Comparison of ENCODE assay signal across 13 mouse cellular contexts in genomic region chrX:12003539-12003938, GRCm38 (mm10).
DNase-seq lines count a peak whose midpoint lies in the region; ATAC-seq lines count a peak whose summit lies in the region.
"Had no signal": no experiment of that assay in that cellular context is flagged by ENCODE, and none has a peak within 500 bp of the region (broad histone marks: within the 10 kb centered on the region; RNA-seq: fewer than 3 reads in every experiment).

No protein-coding gene starts in this region.

- DNase-seq in forebrain, embryonic 10.5 days (ENCODE audit: extremely low spot score, low spot score): no peak
- DNase-seq in limb, embryonic 11.5 days (ENCODE audit: low spot score): no peak
- DNase-seq in frontal cortex, postnatal 25 days (ENCODE audit: low spot score in 2 of 2): no peak
- DNase-seq in cerebellum, postnatal 4 days (ENCODE audit: low spot score in 2 of 2): no peak
- DNase-seq: cerebellum, postnatal 25 days; right cerebral cortex, adult 18-20 months had no signal

- peak overlapping the region; percentile 76 for H3K27ac ChIP-seq in forebrain, embryonic 10.5 days
- no peak overlapping the region for H3K27ac ChIP-seq in forebrain, embryonic 15.5 days (replicated peaks)
- H3K27ac ChIP-seq in limb, embryonic 11.5 days (replicated peaks; ENCODE audit: low read depth, low read length): 0 out of 2 replicates have a peak overlapping the region, but pooled peaks have one; percentile 21
- H3K27ac ChIP-seq: hindbrain, embryonic 14.5 days; left cerebral cortex, adult 2 months had no signal

- WGBS in forebrain, embryonic 10.5 days: 0% methylated on average over 1 of the region's 1 CpGs
- 12% methylated on average over 1 of the region's 1 CpGs for WGBS in forebrain, embryonic 15.5 days
- WGBS in limb, embryonic 11.5 days: 0% methylated on average over 1 of the region's 1 CpGs

- no peak overlapping the region for H3K4me3 ChIP-seq in forebrain, embryonic 10.5 days
- H3K4me3 ChIP-seq in forebrain, embryonic 15.5 days: no peak overlapping the region
- peak overlapping the region; percentile 90 for H3K4me3 ChIP-seq in megakaryocyte, embryonic 14.5 days (replicated peaks)
- H3K4me3 ChIP-seq in limb, embryonic 11.5 days (ENCODE audit: low read depth, low read length): no peak overlapping the region
- H3K4me3 ChIP-seq: forebrain, embryonic 13.5 days; left cerebral cortex, adult 2 months had no signal

- H3K27me3 ChIP-seq in forebrain, embryonic 10.5 days (ENCODE audit: poor library complexity, severe bottlenecking): peaks cover 100% of the 10 kb centered on the region
- H3K27me3 ChIP-seq in forebrain, embryonic 15.5 days: peaks cover 4% of the 10 kb centered on the region
- H3K27me3 ChIP-seq in megakaryocyte, embryonic 14.5 days (replicated peaks): peaks cover 65% of the 10 kb centered on the region
- H3K27me3 ChIP-seq in limb, embryonic 11.5 days (ENCODE audit: control insufficient read depth, insufficient read depth, low read length): peaks cover 77% of the 10 kb centered on the region

- peaks cover 95% of the 10 kb centered on the region for H3K4me1 ChIP-seq in forebrain, embryonic 10.5 days
- H3K4me1 ChIP-seq in forebrain, embryonic 15.5 days: peaks cover 87% of the 10 kb centered on the region
- H3K4me1 ChIP-seq in megakaryocyte, embryonic 14.5 days: peaks cover 71% of the 10 kb centered on the region
- peaks cover 54% of the 10 kb centered on the region for H3K4me1 ChIP-seq in limb, embryonic 11.5 days (ENCODE audit: control insufficient read depth, insufficient read depth, low read length)

- no peak overlapping the region for H3K9ac ChIP-seq in forebrain, embryonic 15.5 days (replicated peaks)
- no peak overlapping the region for H3K9ac ChIP-seq in limb, embryonic 11.5 days (ENCODE audit: low read length)
- H3K9ac ChIP-seq: hindbrain, embryonic 14.5 days had no signal

- H3K36me3 ChIP-seq in forebrain, embryonic 10.5 days (replicated peaks): no peaks in the 10 kb centered on the region
- H3K36me3 ChIP-seq in forebrain, embryonic 15.5 days: no peaks in the 10 kb centered on the region
- H3K36me3 ChIP-seq in megakaryocyte, embryonic 14.5 days (replicated peaks; ENCODE audit: low read length): no peaks in the 10 kb centered on the region
- H3K36me3 ChIP-seq in limb, embryonic 11.5 days (ENCODE audit: control insufficient read depth, insufficient read depth, low read length): no peaks in the 10 kb centered on the region

- no peaks in the 10 kb centered on the region for H3K9me3 ChIP-seq in forebrain, embryonic 10.5 days
- no peaks in the 10 kb centered on the region for H3K9me3 ChIP-seq in forebrain, embryonic 15.5 days
- H3K9me3 ChIP-seq in megakaryocyte, embryonic 14.5 days: 0 out of 2 replicates have a peak, but pooled peaks cover 4% of the 10 kb centered on the region
- no peaks in the 10 kb centered on the region for H3K9me3 ChIP-seq in limb, embryonic 11.5 days (ENCODE audit: control insufficient read depth, low read length)
- H3K9me3 ChIP-seq: forebrain, embryonic 13.5 days had no signal

- ATAC-seq in forebrain, embryonic 15.5 days (replicated peaks): no peak
- no peak for ATAC-seq in megakaryocyte, adult 5-6 weeks (ENCODE audit: poor library complexity, severe bottlenecking)
- ATAC-seq in limb, embryonic 11.5 days (ENCODE audit: insufficient number of reproducible peaks, low FRiP score, low TSS enrichment, low read depth): no peak
- peak; percentile 24 for ATAC-seq in megakaryocyte progenitor cell, adult 5-6 weeks (replicated peaks; ENCODE audit: poor library complexity)
- ATAC-seq: forebrain, embryonic 13.5 days had no signal

- H3K4me2 ChIP-seq in forebrain, embryonic 15.5 days (replicated peaks): no peak overlapping the region
- peak overlapping the region; percentile 15; the same call in 1 of the 2 replicates for H3K4me2 ChIP-seq in limb, embryonic 11.5 days (ENCODE audit: low read depth, severe bottlenecking)
- H3K4me2 ChIP-seq: forebrain, embryonic 13.5 days; hindbrain, embryonic 14.5 days had no signal
